Mouse (Mus musculus) erythroblast, embryonic 14.5 days (primary cell): ENCODE results near the gene Anpep.

Experiments used
- GATA1 ChIP-seq: IDR thresholded peaks from 2 replicates; pipeline ENCODE4 v1.6.1; 2012; ENCODE audit warnings: low read length, inconsistent platforms, mixed read lengths
- TAL1 ChIP-seq: IDR thresholded peaks from 3 replicates; pipeline ENCODE4 v1.6.1; 2012; ENCODE audit warnings: low read length, inconsistent platforms, mixed read lengths

GRCm38 (mm10) chr7:79858956-79859630, 1.8 kb downstream of the Anpep start:
- TF ChIP-seq GATA1 (no peak), TAL1 (no peak)
